Mouse (Mus musculus): Measurements from ENCODE around the gene Plagl2.

GRCm38 (mm10) chr2:153213351-153213750 is 27.9 kb downstream of the Plagl2 start:
- no peak for TF ChIP-seq CTCF (conservative IDR thresholded peaks at IDR 0.05 in 1 of 2, IDR thresholded peaks at IDR 0.05 in 1 of 2; ENCODE audit: low read depth in 2 of 2, low read length in 2 of 2)
- no peak for TF ChIP-seq USF1 (IDR thresholded peaks at IDR 0.05; ENCODE audit: low read depth, low read length)
- TF ChIP-seq HCFC1 (IDR thresholded peaks at IDR 0.05; ENCODE audit: low read depth, low read length) = no peak
- no peak for TF ChIP-seq ELF1 (IDR thresholded peaks at IDR 0.05; ENCODE audit: low read depth, low read length)
- no peak for TF ChIP-seq TBP (conservative IDR thresholded peaks at IDR 0.05; ENCODE audit: low read depth, low read length)
